Comparison of ENCODE assay signal across 33 mouse cellular contexts in genomic region chr10:119395048-119395447, GRCm38 (mm10). TPM values are rescaled to one million over a fixed set of nuclear protein-coding genes. Genes with fewer than 3 reads are reported as not detected.
A peak's percentile ranks its signal among the peaks of the same experiment; 100 is the strongest.
DNase-seq lines count a peak whose midpoint lies in the region; ATAC-seq and TF ChIP-seq lines count a peak whose summit lies in the region.
"Had no signal": no experiment of that assay in that cellular context is flagged by ENCODE, and none has a peak within 500 bp of the region (broad histone marks: within the 10 kb centered on the region; RNA-seq: fewer than 3 reads in every experiment).

No protein-coding gene starts in this region.

- no peak overlapping the region for H3K27ac ChIP-seq in forebrain, embryonic 14.5 days (ENCODE audit: low read depth, low read length)
- no peak overlapping the region for H3K27ac ChIP-seq in forebrain, embryonic 11.5 days (ENCODE audit: low read depth, low read length)
- no peak overlapping the region for H3K27ac ChIP-seq in hindbrain, embryonic 14.5 days
- H3K27ac ChIP-seq in hindbrain, embryonic 12.5 days, result no peak overlapping the region
- H3K27ac ChIP-seq in MEL (ENCODE audit: control insufficient read depth, low read depth, low read length), result no peak overlapping the region
- H3K27ac ChIP-seq: embryonic facial prominence, embryonic 10.5 days; embryonic facial prominence, embryonic 13.5 days; gastrocnemius, adult 2 months; heart, adult 2 months; heart, embryonic 10.5 days; heart, embryonic 13.5 days; intestine, embryonic 15.5 days had no signal

- 16% methylated on average over 5 of the region's 5 CpGs for WGBS in forebrain, embryonic 14.5 days
- WGBS in forebrain, embryonic 11.5 days, result 70% methylated on average over 5 of the region's 5 CpGs
- WGBS in hindbrain, embryonic 14.5 days, result 59% methylated on average over 5 of the region's 5 CpGs
- 68% methylated on average over 5 of the region's 5 CpGs for WGBS in hindbrain, embryonic 12.5 days

- H3K27me3 ChIP-seq in forebrain, embryonic 14.5 days (replicated peaks; ENCODE audit: control insufficient read depth, insufficient read depth, low read length), result no peaks in the 10 kb centered on the region
- H3K27me3 ChIP-seq in forebrain, embryonic 11.5 days (ENCODE audit: control insufficient read depth, insufficient read depth, low read length), result no peaks in the 10 kb centered on the region
- no peaks in the 10 kb centered on the region for H3K27me3 ChIP-seq in hindbrain, embryonic 14.5 days (ENCODE audit: control insufficient read depth, insufficient read depth, low read length)
- H3K27me3 ChIP-seq in hindbrain, embryonic 12.5 days, result no peaks in the 10 kb centered on the region
- no peaks in the 10 kb centered on the region for H3K27me3 ChIP-seq in MEL (ENCODE audit: control insufficient read depth in 1 of 2, insufficient read depth in 2 of 2, low read length in 2 of 2)
- H3K27me3 ChIP-seq: CH12.LX; embryonic facial prominence, embryonic 13.5 days; heart, embryonic 13.5 days; intestine, embryonic 15.5 days had no signal

- no peak overlapping the region for H3K4me3 ChIP-seq in forebrain, embryonic 14.5 days (ENCODE audit: low read depth, low read length)
- H3K4me3 ChIP-seq in forebrain, embryonic 11.5 days (ENCODE audit: low read depth, low read length), result no peak overlapping the region
- H3K4me3 ChIP-seq in hindbrain, embryonic 14.5 days (replicated peaks; ENCODE audit: low read length), result no peak overlapping the region
- H3K4me3 ChIP-seq in hindbrain, embryonic 12.5 days, result no peak overlapping the region
- no peak overlapping the region for H3K4me3 ChIP-seq in MEL (ENCODE audit: control insufficient read depth in 1 of 2, insufficient read depth in 1 of 2, low read depth in 2 of 2, low read length in 2 of 2)
- H3K4me3 ChIP-seq: embryonic facial prominence, embryonic 10.5 days; embryonic facial prominence, embryonic 13.5 days; erythroblast, embryonic 14.5 days; gastrocnemius, adult 2 months; heart, adult 2 months; heart, embryonic 10.5 days; heart, embryonic 13.5 days; intestine, embryonic 15.5 days had no signal

- no peak overlapping the region for H3K4me2 ChIP-seq in forebrain, embryonic 14.5 days (ENCODE audit: low read length)
- no peak overlapping the region for H3K4me2 ChIP-seq in forebrain, embryonic 11.5 days (ENCODE audit: low read depth, low read length, severe bottlenecking)
- H3K4me2 ChIP-seq in hindbrain, embryonic 14.5 days (replicated peaks), result no peak overlapping the region
- H3K4me2 ChIP-seq in hindbrain, embryonic 12.5 days (replicated peaks), result no peak overlapping the region
- H3K4me2 ChIP-seq: embryonic facial prominence, embryonic 13.5 days; heart, embryonic 13.5 days; intestine, embryonic 15.5 days had no signal

- no peak overlapping the region for H3K9ac ChIP-seq in forebrain, embryonic 14.5 days (ENCODE audit: low read length)
- H3K9ac ChIP-seq in forebrain, embryonic 11.5 days (ENCODE audit: low read length), result no peak overlapping the region
- no peak overlapping the region for H3K9ac ChIP-seq in hindbrain, embryonic 14.5 days
- H3K9ac ChIP-seq in hindbrain, embryonic 12.5 days, result no peak overlapping the region
- H3K9ac ChIP-seq in MEL (ENCODE audit: control insufficient read depth, low read depth, low read length, poor library complexity, severe bottlenecking), result no peak overlapping the region
- H3K9ac ChIP-seq: embryonic facial prominence, embryonic 13.5 days; heart, embryonic 13.5 days; intestine, embryonic 15.5 days had no signal

- ATAC-seq in forebrain, embryonic 14.5 days, result peak; percentile 42; the same call in 1 of the 2 replicates
- no peak for ATAC-seq in forebrain, embryonic 11.5 days (replicated peaks; ENCODE audit: low FRiP score)
- ATAC-seq in hindbrain, embryonic 14.5 days (ENCODE audit: low FRiP score), result no peak
- ATAC-seq in hindbrain, embryonic 12.5 days (ENCODE audit: low FRiP score), result no peak
- ATAC-seq: activated CD4-positive, CD25-positive, alpha-beta regulatory T cell, adult 4 months; hindbrain, embryonic 16.5 days; intestine, embryonic 15.5 days had no signal

- peak; percentile 64 for DNase-seq in forebrain, embryonic 14.5 days (ENCODE audit: low spot score)
- no peak for DNase-seq in forebrain, embryonic 11.5 days (ENCODE audit: low spot score)
- peak; percentile 39 for DNase-seq in hindbrain, embryonic 14.5 days (ENCODE audit: low spot score)
- peak; percentile 4 for DNase-seq in MEL (ENCODE audit: low read depth, low spot score)
- peak; percentile 68 for DNase-seq in brain, embryonic 14.5 days (ENCODE audit: low read depth)
- DNase-seq in urinary bladder, adult 18-20 months (ENCODE audit: low spot score in 2 of 2), result no peak
- no peak for DNase-seq in kidney, postnatal 25 days
- DNase-seq: adrenal gland, adult 8-10 months; adrenal gland, postnatal 36 days; B cell, adult 2 months; cerebellum, adult 11-12 months; cerebellum, adult 8-10 months; cerebellum, postnatal 10 days; cerebellum, postnatal 36 days; embryo, embryonic 11 days; gastrocnemius, adult 2 months; gastrocnemius, postnatal 14 days; heart, adult 2 months; heart, postnatal 14 days; heart, postnatal 4 days; kidney, adult 11 months; kidney, adult 8-10 months had no signal

- no peak for TF ChIP-seq CTCF in MEL (IDR thresholded peaks at IDR 0.05 in 2 of 3, conservative IDR thresholded peaks at IDR 0.05 in 1 of 3; ENCODE audit: control insufficient read depth in 1 of 3, insufficient read depth in 1 of 3, low read depth in 2 of 3, low read length in 3 of 3, poor library complexity in 1 of 3, severe bottlenecking in 1 of 3)
- no peak for TF ChIP-seq CTCF in brain, embryonic 14.5 days (IDR thresholded peaks at IDR 0.05; ENCODE audit: borderline replicate concordance, extremely low read depth, insufficient read depth, insufficient read length)

- peaks cover 9% of the 10 kb centered on the region for H3K4me1 ChIP-seq in forebrain, embryonic 14.5 days (ENCODE audit: control insufficient read depth, insufficient read depth, low read length)
- H3K4me1 ChIP-seq in forebrain, embryonic 11.5 days (replicated peaks; ENCODE audit: control insufficient read depth, insufficient read depth, low read length), result no peaks in the 10 kb centered on the region
- H3K4me1 ChIP-seq in hindbrain, embryonic 14.5 days (replicated peaks; ENCODE audit: control insufficient read depth, insufficient read depth, low read length), result no peaks in the 10 kb centered on the region
- no peaks in the 10 kb centered on the region for H3K4me1 ChIP-seq in hindbrain, embryonic 12.5 days
- H3K4me1 ChIP-seq in MEL (ENCODE audit: control insufficient read depth in 1 of 2, insufficient read depth in 2 of 2, low read length in 2 of 2), result no peaks in the 10 kb centered on the region
- H3K4me1 ChIP-seq: embryonic facial prominence, embryonic 10.5 days; embryonic facial prominence, embryonic 13.5 days; heart, embryonic 10.5 days; heart, embryonic 13.5 days; intestine, embryonic 15.5 days had no signal

- no peak for TF ChIP-seq POLR2A in MEL (IDR thresholded peaks at IDR 0.05; ENCODE audit: control insufficient read depth in 1 of 2, insufficient read depth in 1 of 2, low read depth in 1 of 2, low read length in 2 of 2, poor library complexity in 1 of 2)
- TF ChIP-seq POLR2A in brain, embryonic 14.5 days (IDR thresholded peaks at IDR 0.05; ENCODE audit: borderline replicate concordance, extremely low read depth, insufficient read depth, insufficient read length, poor library complexity, severe bottlenecking), result no peak

- no peak for TF ChIP-seq EP300 in MEL (IDR thresholded peaks at IDR 0.05; ENCODE audit: low read depth in 1 of 2, low read length in 2 of 2)

- no peaks in the 10 kb centered on the region for H3K36me3 ChIP-seq in forebrain, embryonic 14.5 days (ENCODE audit: control insufficient read depth, insufficient read depth, low read length)
- no peaks in the 10 kb centered on the region for H3K36me3 ChIP-seq in forebrain, embryonic 11.5 days (ENCODE audit: control insufficient read depth, insufficient read depth, low read length)
- no peaks in the 10 kb centered on the region for H3K36me3 ChIP-seq in hindbrain, embryonic 14.5 days (replicated peaks; ENCODE audit: control insufficient read depth, insufficient read depth)
- H3K36me3 ChIP-seq in hindbrain, embryonic 12.5 days, result no peaks in the 10 kb centered on the region
- no peaks in the 10 kb centered on the region for H3K36me3 ChIP-seq in MEL (ENCODE audit: control insufficient read depth in 1 of 2, insufficient read depth in 2 of 2, low read length in 2 of 2)
- H3K36me3 ChIP-seq: embryonic facial prominence, embryonic 10.5 days; embryonic facial prominence, embryonic 13.5 days; G1E; heart, embryonic 10.5 days; heart, embryonic 13.5 days; intestine, embryonic 15.5 days had no signal

- H3K79me2 ChIP-seq in MEL (ENCODE audit: control insufficient read depth, insufficient read depth, low read length, poor library complexity), result no peaks in the 10 kb centered on the region

- no peaks in the 10 kb centered on the region for H3K9me3 ChIP-seq in forebrain, embryonic 14.5 days (replicated peaks; ENCODE audit: control insufficient read depth, low read length)
- H3K9me3 ChIP-seq in forebrain, embryonic 11.5 days (ENCODE audit: control insufficient read depth, low read length), result no peaks in the 10 kb centered on the region
- no peaks in the 10 kb centered on the region for H3K9me3 ChIP-seq in hindbrain, embryonic 14.5 days (ENCODE audit: control insufficient read depth, low read length)
- H3K9me3 ChIP-seq in hindbrain, embryonic 12.5 days (replicated peaks), result no peaks in the 10 kb centered on the region
- H3K9me3 ChIP-seq in MEL (replicated peaks; ENCODE audit: insufficient read depth, low read length), result no peaks in the 10 kb centered on the region
- H3K9me3 ChIP-seq: embryonic facial prominence, embryonic 10.5 days; embryonic facial prominence, embryonic 13.5 days; heart, embryonic 10.5 days; intestine, embryonic 15.5 days had no signal

- TF ChIP-seq RAD21 in MEL (IDR thresholded peaks at IDR 0.05; ENCODE audit: low read depth, low read length), result no peak

TF ChIP-seq in MEL, 35 proteins besides CTCF, POLR2A, EP300 and RAD21 (continues in another document):
- no peak for TF ChIP-seq GABPA (IDR thresholded peaks at IDR 0.05; ENCODE audit: low read depth, low read length)
- TF ChIP-seq MYC (IDR thresholded peaks at IDR 0.05; ENCODE audit: low read depth, low read length), result no peak
- TF ChIP-seq MAFK (IDR thresholded peaks at IDR 0.05; ENCODE audit: borderline replicate concordance, low read depth, low read length), result no peak
- TF ChIP-seq GATA1 (IDR thresholded peaks at IDR 0.05; ENCODE audit: low read depth, low read length), result no peak
- no peak for TF ChIP-seq ZKSCAN1 (IDR thresholded peaks at IDR 0.05; ENCODE audit: low read depth, low read length)

RNA-seq across cellular contexts. Expression of gene Grip1, which starts 58.6 kb away (rescaled TPM):
- 15.0 and 15.6 TPM in 2 replicates for polyA plus RNA-seq in forebrain, embryonic 14.5 days (2014; fragmentation: Nextera tagmentation; extraction: Ambion mirVana)
- polyA plus RNA-seq in forebrain, embryonic 11.5 days (2014; fragmentation: Nextera tagmentation; extraction: Ambion mirVana), result 9.3 and 9.8 TPM in 2 replicates
- polyA plus RNA-seq in hindbrain, embryonic 14.5 days (2014; fragmentation: Nextera tagmentation; extraction: Ambion mirVana), result 18.5 and 20.9 TPM in 2 replicates
- 15.7 and 15.9 TPM in 2 replicates for polyA plus RNA-seq in hindbrain, embryonic 12.5 days (2016; fragmentation: Nextera tagmentation; extraction: Ambion mirVana)
- not detected in 2 replicates for total RNA-seq in MEL (2012; rRNA removed)
- under 1 TPM in 1 of 2 experiments, not detected in 1; 0.04 TPM for polyA plus RNA-seq in MEL (2012; ENCODE audit: insufficient read depth in 1 of 2, insufficient read length in 2 of 2, low read depth in 1 of 2, low replicate concordance in 2 of 2, missing spikeins in 1 of 2)
- polyA plus RNA-seq in brain, embryonic 14.5 days (2012; rRNA removed), result 15.0 and 20.2 TPM in 2 replicates
- total RNA-seq: gastrocnemius, adult 2 months had no signal
- polyA plus RNA-seq: erythroblast, embryonic 14.5 days; G1E had no signal

Comparison
In these comparisons a context has a peak if more than half of its experiments do, and no peak if none do; other contexts are left out.
1. DNase-seq: peak in forebrain, embryonic 14.5 days (single experiment), hindbrain, embryonic 14.5 days (single experiment), MEL (single experiment) and brain, embryonic 14.5 days (single experiment); none in forebrain, embryonic 11.5 days (single experiment), urinary bladder, adult 18-20 months (0 of 2) and kidney, postnatal 25 days (0 of 2).